Mouse (Mus musculus) heart, adult 8-10 months (tissue): ENCODE data around the gene Cfap43. TPM values are rescaled to one million over a fixed set of nuclear protein-coding genes. Genes with fewer than 3 reads are reported as not detected.
A peak's percentile ranks its signal among the peaks of the same experiment; 100 is the strongest.

Experiments used
- DNase-seq: peaks from one replicate; pipeline ENCODE4 v3.0.0; 2022; ENCODE audit warnings: low spot score
- total RNA-seq, 4 experiments: library from RNA; stranded (reverse); gene quantifications; 2 replicates each; pipeline ENCODE4 v1.2.4; 2022

Gene Cfap43
- total RNA-seq: under 1 TPM in 3 of 4 experiments, not detected in 1; 0.08 to 0.23 (median 0.22) TPM

DNA sequence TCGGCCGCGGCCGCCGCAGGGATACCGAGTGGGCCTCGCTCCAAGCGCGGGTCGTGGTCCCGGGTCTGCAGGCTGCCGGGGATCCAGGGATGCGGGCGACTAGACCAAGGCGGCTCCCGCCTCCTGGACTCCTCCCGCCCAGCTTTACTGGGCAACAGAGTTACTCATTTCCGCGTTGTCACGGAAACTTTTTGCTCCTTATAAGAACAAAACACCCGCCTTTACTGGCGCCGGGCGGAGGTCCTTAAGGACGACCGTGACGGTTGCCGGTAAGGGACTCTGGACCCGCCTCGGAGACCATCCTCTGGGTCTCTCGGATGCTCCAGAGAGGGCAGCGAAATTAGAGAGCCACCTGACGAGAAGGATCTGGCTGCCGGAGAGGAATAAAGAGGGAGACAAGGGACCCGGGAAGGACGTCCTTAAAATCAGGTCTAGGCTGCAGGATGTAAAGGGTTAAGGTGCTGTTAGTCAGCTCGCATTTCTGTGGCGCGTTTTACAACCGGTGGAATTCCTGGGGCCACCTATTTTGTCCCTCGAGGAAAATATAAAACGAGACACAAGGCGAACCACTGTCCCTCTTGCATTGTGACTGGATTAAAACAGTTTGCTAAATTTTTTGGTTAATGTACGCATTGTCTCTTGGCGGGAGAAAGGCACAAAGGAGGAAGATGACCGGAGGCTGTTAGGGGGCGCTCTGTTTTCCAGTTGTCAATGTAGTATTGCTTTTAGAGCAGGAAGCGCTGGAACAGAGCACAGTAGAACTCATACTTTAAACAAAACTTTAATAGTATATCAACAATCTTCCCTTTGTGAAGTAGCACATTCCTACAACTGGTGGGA is at the start of gene Cfap43, which contains the start of gene Itprip:
Gene Cfap43, minus strand, starts transcription at position 162 of the 840 bp plus-strand sequence.
Gene Itprip, minus strand, starts transcription at position 174 of the 840 bp plus-strand sequence.
- peak; percentile 93 for DNase-seq

DNA sequence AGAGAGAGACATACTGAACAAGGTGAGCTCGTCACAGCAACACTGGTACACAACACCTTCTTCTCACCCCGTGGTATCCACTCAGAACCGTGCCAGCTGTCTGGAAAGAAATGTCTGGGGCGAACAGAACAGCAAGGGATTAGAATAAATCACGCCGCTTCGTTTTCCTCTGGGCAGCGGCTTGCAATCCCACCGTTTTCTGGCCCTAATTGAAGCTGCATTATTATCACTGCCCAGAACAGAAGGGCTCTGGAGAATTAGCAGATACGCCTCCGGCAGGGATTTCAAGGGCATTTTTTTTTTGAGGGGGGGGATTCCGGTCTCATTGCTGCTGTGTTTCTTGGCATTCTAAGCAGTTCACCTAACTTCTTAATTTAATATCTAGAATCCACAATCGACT is 39.1 kb upstream of the Cfap43 start:
- DNase-seq: no peak

DNA sequence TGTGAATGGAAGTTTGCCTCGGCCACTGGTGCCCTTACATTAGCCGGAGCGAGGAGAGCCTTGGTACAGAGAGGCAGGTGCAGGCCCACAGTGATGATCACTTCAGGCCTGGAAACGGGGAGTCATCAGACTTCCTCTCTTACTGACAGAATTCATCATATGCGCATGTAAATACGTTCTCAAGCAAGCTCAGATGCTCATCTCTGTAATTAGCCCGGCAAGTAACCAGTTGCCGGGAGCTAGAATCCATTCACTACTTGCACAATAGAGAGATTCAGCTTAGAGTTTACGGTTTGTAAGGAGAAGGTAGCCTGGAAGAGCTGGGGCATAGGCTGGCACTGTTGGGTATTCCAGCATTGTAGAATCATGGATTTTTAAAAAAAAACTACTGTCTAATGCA is 34.1 kb upstream of the Cfap43 start:
- DNase-seq: no peak

DNA sequence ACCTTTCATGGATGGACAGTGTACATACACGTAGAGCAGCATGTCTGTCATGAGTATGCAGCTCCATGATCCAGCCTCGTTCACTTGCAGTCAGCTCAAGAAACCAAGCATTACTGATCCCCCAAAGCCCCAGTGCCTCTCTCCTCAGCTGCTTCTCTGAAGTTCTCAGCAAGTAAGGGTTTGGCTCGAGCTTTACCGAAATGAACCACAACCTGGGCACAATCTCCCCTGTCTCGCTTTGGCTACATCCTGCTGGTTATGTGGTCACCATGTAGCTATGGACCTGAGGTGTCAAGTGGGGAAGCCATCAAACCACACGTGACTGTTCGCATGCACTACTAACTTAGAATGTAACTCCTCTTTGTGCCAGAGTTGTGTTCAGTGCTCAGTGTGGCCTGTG is 31.9 kb upstream of the Cfap43 start:
- DNase-seq: no peak

DNA sequence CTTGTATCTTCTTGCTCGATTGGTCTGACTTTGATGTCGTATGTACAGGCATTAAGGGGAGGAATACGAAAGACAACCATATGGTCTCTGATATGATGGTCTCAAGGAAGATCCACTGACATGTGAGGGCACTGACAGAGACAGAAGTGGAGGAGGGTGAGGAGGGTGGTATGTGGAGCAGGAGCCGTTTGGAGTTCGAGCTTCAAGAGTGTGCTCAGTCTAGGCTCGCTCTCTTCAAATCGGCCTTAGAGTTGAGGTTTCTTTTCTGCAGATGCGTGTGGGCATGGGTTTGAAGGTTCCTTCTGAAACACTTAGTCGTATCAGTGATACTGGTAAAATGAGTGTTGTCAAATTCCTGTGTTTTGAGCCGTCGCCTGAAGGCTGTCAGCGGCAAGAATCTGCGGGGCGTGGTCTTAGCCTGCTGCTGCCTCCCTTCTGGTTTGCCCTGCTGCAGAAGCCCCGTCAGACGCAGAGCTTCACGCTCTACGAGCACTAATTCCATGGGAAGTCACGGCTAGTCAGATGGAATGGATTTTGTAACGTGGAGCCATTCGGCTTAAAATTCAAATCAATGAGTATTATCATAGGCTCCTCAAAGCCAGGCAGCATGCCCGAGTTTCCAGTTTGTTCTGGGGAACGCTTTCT is 27.9 kb upstream of the Cfap43 start:
- no peak for DNase-seq

DNA sequence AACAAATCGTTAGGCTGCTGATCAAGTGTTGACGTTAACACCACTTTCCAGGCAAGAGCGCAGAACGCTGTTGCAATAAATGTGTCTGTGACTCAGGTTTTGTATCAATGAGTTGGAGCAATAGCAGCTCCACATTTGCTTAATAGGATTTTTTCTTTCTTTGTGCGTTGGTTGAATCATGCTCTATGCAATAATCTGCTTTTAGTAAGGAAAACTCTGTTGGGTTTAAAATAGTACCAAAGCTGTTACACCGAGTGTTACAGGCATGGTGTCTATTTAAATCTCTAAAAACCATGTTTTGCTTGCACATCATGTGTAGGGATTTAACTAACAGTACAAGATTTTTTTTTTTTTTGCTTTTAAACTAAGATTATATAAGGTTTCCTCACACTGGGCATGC is 20.3 kb upstream of the Cfap43 start:
- DNase-seq: no peak

DNA sequence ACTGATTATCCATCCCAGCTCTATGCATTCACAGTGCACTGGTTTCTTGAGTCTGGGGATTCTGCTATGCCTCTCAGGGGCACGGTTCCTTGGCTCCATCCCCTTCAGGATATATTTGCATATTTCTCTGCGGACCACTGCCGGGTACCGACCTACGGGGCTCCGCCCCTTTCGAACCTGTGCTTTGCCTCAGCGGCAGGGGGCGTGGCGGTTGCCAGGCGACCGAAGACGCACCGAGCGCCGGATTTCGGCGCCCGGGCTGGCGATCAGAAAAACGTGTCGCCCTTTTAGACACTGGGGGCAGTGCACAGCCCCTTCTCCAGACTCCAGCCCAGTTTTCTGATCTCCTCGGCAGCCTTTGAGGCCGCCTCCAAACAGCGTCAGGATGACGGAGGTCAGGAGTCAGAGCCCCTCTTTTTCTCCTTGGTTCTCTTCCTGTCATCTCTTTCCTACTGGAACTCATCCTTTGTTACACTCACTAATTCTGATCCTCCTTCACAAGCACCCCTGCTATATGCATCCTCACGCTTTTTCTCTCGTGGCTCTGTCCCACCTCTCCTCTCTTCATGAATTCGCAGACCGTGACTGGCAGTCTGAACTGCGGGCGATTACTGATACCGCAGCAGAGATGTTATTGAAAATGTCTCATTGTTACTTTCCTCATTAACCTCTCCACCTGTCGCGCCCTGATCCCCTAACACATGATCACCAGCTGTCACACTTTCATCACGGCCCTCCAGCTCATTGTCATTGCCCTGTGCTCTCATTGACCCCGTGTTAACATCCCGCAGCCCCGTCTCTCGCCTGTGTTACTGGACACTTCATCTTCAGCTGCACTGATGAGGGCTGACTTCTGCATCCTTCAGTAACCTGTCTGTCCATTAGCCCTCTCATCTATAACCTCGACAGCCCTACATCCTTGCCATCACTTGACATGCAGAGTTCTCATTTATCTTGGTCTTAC is 18.6 kb upstream of the Cfap43 start, which contains the start of gene Cfap58:
Gene Cfap58, plus strand, starts transcription at position 233 of the 964 bp plus-strand sequence.
- DNase-seq: no peak

DNA sequence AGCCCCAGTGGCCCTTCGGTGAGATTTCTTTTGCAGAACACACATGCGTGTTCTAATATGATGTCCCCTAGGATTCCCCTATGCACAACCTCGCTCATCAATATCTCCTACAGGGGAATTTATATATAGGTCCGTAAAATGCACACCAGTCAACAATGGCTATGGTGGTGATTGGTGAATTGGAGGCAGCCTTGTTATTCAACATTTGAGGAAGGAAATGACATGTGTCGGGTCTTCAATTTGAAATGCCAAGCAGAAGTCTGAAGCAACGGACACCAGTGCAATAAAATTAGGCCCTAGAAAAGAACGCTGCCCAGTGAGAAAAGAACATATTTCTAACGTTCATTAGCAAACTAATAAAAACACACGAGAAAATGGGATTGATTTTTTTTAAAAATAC is 17.9 kb upstream of the Cfap43 start:
- DNase-seq: no peak

DNA sequence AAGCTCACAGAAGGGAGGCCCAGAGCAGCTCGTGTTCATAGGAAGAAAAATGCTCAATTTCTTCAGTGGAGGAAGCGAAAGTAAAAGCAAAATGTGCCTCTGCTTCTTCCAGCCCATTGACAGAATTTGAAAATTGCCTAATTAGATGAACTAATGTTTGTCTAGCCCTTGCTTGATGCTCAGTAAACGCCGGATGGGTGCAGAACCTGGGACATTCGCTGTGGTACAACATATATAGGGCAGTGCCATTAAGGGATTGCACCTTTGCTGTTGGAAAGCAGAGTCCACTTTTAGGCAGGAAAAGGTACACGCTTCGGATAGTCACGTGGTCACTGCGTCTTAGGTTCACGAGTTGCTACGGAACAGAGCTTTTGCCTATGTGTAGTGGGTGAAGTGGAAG is 17.4 kb upstream of the Cfap43 start:
- no peak for DNase-seq

DNA sequence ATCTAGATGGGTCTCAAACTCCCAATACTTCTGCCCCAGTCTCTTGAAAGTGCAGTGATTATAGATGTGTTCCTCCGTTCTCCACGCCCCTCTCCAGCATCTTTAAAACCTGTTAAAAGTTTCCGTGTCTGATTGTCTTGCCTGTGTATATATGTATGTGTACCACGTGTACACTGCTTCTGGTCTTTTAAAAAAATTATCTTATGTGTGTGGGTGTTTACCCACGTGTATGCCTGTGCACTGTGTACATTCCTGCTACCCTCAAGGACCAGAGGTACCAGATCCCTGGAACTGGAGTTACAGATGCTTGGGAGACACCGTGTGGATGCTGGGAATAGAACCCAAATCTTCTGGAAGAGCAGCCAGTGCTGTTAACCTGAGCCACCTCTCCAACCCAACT is 16.4 kb upstream of the Cfap43 start:
- no peak for DNase-seq

DNA sequence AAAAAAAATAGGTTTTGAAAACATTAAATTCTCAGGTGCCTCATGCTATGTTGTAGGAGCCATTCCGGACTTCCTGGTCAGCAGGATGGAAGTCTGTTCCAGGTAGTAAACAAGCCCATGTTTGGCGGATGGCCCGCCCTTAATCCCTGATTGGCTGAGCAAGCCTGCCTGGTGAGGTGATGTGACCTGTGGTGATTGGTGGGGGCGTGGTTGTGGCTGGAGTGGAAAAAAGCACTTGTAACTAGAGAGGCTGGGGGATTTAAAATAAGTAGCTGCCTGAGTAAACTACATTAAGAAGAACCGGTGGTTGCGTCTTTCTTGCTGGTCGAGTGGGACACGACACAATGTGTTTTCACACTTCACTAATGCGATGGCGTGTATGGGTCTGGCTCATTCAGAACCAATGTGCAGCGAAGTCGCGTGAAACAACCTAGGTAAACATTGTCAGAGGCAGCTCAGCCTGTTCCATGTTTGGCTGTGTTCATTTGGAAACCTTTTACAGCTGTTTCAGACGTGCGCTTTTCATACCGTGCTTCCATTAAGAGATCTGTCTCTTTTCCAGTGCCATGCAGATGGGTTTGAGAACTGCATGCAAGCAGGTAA is 15.7 kb upstream of the Cfap43 start:
- DNase-seq: no peak

DNA sequence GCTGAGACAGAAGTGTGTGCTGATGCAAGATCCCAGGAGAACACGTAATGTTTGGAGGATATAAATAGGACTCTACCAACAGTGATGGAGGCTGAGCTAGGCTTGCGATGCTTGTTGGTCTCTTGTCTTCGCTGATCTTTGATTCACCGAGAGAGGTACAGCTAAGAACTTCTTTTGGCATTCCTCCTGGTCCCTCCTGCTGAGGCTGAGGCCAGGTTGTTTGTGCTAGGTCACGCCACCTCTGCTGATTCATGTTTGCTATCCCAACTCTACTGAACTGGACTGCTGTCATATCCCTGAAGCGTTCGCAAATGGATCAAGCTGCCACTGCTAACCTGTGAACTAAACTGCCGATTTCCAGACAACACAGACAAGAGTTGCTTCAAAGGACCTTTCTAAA is 15.1 kb upstream of the Cfap43 start:
- DNase-seq: no peak

DNA sequence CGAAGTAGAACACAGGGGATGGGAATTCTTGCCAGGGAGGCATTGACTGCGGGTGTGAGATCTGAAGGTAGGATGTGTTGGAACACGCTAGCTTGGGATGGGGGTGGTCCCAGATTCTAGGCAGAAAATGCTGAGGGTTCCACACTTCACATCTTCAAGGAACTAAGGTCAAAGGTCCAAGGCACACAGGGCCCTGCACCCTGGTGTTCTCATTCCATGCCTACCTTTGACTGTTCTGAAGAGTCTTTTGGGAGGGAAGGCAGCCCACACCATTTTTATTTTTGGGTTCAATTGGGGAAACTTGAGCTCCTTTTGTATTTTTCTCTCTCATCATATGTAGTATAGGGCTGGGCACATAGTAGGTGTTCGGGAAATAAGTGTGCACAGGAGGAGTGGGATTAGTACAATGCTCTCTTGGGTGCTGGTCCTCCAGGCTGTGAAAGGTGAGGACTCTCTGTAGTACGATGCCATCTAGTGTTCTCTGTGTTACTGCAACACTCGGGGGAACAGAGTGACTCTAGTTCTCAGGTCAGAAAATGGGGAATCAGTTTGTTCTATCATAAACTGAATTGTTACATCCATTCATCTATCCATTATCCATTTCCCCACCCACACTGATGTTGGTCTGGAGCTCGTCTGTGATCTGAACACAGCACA is 13.0 kb upstream of the Cfap43 start:
- DNase-seq: peak; percentile 27

DNA sequence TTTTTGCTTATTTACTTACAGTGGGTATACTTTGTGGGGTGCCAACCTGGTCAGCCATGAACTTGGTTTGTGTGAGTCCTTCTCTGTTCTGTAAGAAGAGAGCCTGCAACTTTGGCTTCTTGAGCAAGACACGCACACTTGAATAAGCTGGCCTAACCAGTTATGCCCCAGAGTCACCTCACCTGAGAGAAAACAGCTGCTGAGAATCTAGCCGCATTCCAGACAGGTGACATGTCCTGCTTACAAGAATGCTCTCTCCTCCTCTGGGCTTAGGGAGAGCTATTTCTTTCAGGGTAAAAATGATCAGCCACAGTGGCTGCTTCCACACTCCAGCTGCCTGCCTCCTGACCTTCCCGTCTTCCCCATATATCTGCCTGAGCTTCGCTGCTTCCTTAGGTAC is 10.0 kb upstream of the Cfap43 start:
- no peak for DNase-seq

DNA sequence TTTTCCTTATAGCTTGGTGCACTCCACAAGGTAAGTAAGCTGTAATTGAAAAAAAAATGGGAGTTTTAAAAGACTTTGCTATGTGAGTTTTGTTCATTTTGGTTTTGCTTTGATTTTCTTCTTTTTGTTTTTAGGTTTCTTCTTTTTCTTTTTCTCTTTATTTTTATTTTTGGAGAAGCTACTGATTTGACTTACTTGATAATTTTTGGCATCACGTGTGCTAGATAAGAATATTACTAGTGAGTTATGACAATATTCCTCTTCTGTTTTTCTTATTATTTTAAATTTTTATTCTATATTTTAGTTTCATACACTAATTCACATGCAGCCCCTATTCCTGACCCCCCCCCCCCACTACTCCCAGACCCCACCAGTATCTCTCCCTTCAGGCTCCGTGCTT is 7.9 kb upstream of the Cfap43 start:
- no peak for DNase-seq

DNA sequence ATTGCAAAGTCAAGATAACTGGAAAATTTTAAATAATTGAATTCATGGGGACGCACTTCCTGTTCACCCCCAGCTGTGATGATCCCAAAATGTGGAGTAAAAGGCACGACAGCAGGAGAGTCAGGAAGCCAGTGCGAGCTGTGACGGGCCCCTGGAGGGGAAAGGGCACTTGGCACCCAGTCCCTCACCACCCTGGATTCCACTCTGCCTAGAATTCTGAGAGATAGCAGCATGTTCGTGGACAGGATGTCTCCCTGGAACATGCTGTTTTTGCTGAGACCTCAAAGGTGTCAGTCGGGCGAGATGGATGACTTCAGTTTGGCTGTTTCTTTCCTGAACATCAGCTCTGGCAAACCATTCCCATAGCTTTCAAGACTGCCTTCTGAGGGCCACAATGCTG is 6.7 kb upstream of the Cfap43 start:
- DNase-seq: no peak

DNA sequence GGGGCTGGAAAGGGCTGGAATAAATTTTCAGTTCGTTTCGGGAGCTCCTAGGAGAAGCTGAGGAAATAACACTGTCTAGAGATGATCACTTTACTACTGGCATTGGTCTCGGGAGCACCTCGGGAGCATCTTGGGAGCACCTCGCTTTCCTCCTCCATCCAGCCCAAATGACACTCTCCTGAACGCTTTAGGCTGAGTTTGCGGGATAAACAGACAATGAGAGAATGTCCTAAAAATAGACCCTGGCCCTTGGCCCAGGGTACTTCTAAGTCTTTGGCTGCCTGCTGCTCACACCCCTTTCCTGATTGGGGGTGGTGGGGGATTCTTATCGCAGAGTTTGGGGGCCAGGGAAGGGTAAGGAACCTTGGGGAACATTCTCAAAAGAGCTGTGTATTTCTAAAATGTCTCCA is 884 bp upstream of the Cfap43 start:
- DNase-seq: peak; percentile 72

DNA sequence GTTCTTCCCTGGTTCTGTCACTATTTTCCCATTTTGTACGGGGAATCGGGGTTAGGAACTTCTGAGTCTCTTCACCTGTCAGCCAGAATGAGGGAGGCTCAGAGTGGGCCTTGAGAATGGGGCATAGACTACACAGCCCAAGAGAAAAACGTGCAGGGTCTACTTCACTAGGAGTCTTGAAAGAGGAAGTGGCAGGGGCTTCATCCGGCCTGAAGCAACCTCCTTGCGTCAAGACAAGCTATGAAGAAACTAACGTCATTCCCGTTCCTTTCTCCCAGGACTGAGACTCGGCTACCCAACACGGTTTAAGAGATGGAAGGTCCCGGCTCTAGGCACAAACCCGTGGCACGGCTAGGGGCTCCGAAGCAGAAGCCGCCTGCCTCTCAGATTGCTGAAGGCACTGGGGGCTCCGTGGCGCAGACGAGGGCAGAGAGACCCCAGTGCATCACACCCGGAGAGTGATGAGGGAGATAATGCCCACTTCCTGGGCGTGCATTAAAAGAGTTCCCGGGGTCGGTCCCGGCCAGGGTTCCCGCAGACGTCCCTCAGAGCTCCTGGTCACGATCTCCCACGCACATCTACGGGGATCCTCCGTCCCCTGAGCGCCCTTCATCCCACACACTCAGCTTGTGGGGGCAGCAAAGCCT is 509 bp downstream of the Cfap43 start:
- DNase-seq: peak; percentile 31

DNA sequence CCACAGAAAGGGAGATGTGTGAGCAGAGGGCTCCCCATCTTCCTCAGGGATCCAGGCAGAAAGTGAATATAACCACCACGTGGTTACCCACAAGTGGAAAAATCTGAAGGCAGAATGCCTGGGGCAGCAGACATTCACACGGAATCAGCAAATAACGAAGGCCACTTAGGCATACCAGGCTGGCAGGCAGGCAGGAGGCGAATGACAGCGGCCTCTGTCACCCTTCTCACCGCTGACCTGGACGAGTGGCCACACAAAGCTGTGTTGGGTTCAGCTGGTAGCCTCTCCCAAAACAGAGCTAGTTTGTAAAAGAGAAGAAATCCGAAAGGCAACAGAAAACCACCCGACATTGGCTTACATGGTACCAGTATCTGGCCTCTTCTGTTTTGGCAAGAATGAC is 1.1 kb downstream of the Cfap43 start:
- DNase-seq: no peak

DNA sequence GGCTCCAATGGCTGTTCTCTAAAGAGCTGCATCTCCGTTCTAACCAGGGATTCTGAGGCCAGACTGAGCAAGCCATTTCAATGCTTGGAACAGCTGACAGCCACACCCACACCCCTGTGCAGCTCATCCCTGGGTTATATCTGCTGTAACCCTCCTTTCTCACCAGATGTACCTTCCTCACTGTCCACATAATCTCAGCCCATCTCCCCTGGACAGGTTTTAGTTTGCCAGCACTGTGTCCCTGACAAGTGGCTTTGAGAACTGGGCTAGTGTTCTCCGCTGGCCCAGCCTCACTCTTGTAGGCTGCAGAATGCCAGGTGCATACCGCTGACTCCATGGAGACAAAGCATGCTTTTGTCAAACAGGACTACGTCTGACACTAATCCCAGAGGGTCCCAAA is 1.7 kb downstream of the Cfap43 start:
- DNase-seq: no peak
